Mouse (Mus musculus) heart, embryonic 16.5 days (tissue): Measurements from ENCODE around the gene Phykpl. TPM values are rescaled to one million over a fixed set of nuclear protein-coding genes. Genes with fewer than 3 reads are reported as not detected.

Experiments
- ATAC-seq: fragments of 200-750 bp; cut with Nextera tagmentation; replicated peaks from 2 replicates; pipeline ENCODE4 v1.8.0; 2017; ENCODE audit warnings: moderate number of reproducible peaks; ENCODE audit not compliant: insufficient read depth, low FRiP score; ENCODE audit errors: extremely low read depth
- H3K27ac ChIP-seq: fragments of 300-500 bp; sonication (generic); 2 replicates; pipeline ENCODE4 v1.5.1; 2014; ENCODE audit warnings: mild to moderate bottlenecking, low read length, control low read depth, moderate library complexity
- H3K27me3 ChIP-seq: fragments of 300-500 bp; sonication (generic); 2 replicates; pipeline ENCODE4 v1.6.1; 2014; ENCODE audit warnings: low read length, mixed read lengths; ENCODE audit not compliant: control insufficient read depth, insufficient read depth
- H3K36me3 ChIP-seq: fragments of 300-500 bp; sonication (generic); 2 replicates; pipeline ENCODE4 v1.6.1; 2014; ENCODE audit not compliant: control insufficient read depth, insufficient read depth
- H3K4me1 ChIP-seq: fragments of 300-500 bp; sonication (generic); 2 replicates; pipeline ENCODE4 v1.6.1; 2014; ENCODE audit warnings: low read length, mixed read lengths; ENCODE audit not compliant: control insufficient read depth, insufficient read depth
- H3K4me2 ChIP-seq: fragments of 300-500 bp; sonication (generic); 2 replicates; pipeline ENCODE4 v1.6.1; 2014; ENCODE audit warnings: low read depth, mild to moderate bottlenecking, control low read depth, low read length
- H3K4me3 ChIP-seq: fragments of 300-500 bp; sonication (generic); 2 replicates; pipeline ENCODE4 v1.5.1; 2014; ENCODE audit warnings: mild to moderate bottlenecking, control low read depth, low read length
- H3K9ac ChIP-seq: fragments of 300-500 bp; sonication (generic); 2 replicates; pipeline ENCODE4 v1.6.1; 2014; ENCODE audit warnings: low read length, control low read depth
- H3K9me3 ChIP-seq: fragments of 300-500 bp; sonication (generic); replicated peaks from 2 replicates; pipeline ENCODE4 v1.6.1; 2016; ENCODE audit warnings: low read length; ENCODE audit not compliant: control insufficient read depth
- WGBS: fragments of 180-500 bp; shearing (Covaris S2); extraction: QIAGEN DNeasy Blood & Tissue Kit; methylation state at CpG from one replicate; pipeline ENCODE4 v1.1.7; 2014; 5-methylcytosine and 5-hydroxymethylcytosine counted together
- polyA plus RNA-seq: library from polyadenylated mRNA; unstranded; fragments of >200 nt; fragmentation: Nextera tagmentation; extraction: Ambion mirVana; gene quantifications from 2 replicates; pipeline ENCODE4 v1.2.1, GENCODE M21; 2015

The Phykpl gene
- polyA plus RNA-seq, 1 experiment from 2014 or later = 15.0 TPM

DNA sequence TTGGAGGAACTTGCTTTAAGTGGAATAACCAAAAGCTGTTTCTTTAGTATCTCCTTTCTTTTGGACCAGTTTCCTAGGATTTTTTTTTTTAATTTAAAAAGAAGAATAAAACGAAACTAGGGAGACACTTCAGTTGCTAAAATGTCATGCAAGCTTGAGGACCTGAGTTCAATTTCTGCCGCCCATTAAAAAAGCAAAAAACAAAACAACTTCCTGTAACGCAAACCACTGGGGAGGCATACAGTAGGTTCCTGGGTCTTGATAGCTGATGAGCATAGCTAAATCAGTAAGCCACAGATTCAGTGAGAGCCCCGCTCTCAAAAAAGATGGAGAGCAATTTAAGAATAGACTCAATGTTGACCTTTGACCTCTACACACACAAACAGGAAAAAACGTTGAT lies 53.9 kb downstream of the Phykpl start:
- 62% methylated on average over 5 of the region's 5 CpGs for WGBS
- peaks cover 15% of the 10 kb centered on the region for H3K4me1 ChIP-seq
- peak overlapping the region; percentile 54 for H3K4me2 ChIP-seq
- peaks cover 4% of the 10 kb centered on the region; the same call in 1 of the 2 replicates for H3K36me3 ChIP-seq
- ATAC-seq = no peak
- no peaks in the 10 kb centered on the region for H3K9me3 ChIP-seq
- H3K4me3 ChIP-seq = peak overlapping the region; percentile 26; the same call in 1 of the 2 replicates
- peak overlapping the region; percentile 74 for H3K27ac ChIP-seq
- peak overlapping the region; percentile 55; the same call in 1 of the 2 replicates for H3K9ac ChIP-seq
- H3K27me3 ChIP-seq = no peaks in the 10 kb centered on the region

DNA sequence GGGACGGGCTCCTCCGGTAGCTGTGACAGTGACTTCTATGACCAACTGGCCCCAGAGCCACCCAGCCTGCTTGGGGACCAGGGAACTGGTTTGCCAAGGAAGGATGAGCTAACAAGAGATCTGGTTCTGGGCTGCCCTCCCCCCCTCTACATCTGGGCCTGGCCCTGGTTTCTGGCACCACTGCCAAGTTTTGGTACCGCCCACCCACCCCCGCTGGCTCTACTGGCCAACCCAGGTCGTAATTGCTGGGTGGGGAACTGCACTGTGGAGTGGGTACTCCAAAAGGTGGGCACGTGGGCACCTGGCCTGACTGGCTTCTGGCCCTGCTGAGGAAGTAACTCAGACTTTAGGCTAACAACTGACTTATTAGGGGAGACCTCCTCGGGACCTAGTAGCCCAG lies 56.2 kb downstream of the Phykpl start:
- H3K4me3 ChIP-seq = no peak overlapping the region
- ATAC-seq = no peak
- H3K36me3 ChIP-seq = peaks cover 15% of the 10 kb centered on the region
- 75% methylated on average over 7 of the region's 7 CpGs for WGBS
- peaks cover 15% of the 10 kb centered on the region for H3K4me1 ChIP-seq
- no peak overlapping the region for H3K9ac ChIP-seq
- no peaks in the 10 kb centered on the region for H3K9me3 ChIP-seq
- no peaks in the 10 kb centered on the region for H3K27me3 ChIP-seq
- H3K4me2 ChIP-seq = no peak overlapping the region
- H3K27ac ChIP-seq = no peak overlapping the region

DNA sequence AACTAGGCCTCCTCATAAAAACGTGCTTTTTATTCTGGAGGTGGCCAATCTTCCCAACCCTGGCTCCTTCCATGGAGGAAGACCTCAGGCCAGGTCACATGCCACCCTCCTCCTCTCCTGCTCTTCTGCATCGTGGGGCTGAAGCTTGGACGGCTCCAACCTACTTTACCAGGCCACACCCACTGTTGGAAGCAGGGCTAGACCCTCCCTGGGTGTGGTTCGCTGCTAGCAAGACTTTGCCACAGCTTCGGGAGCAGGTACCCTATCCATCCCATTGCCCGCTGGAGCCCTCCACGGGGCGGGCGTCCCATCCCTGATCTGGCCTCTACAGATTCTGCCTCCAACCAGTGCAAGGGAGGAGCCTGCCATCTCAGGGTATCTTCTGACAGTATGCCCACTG lies 58.6 kb downstream of the Phykpl start:
- WGBS = 56% methylated on average over 9 of the region's 9 CpGs
- peaks cover 18% of the 10 kb centered on the region for H3K4me1 ChIP-seq
- H3K9me3 ChIP-seq = no peaks in the 10 kb centered on the region
- peak overlapping the region; percentile 78 for H3K27ac ChIP-seq
- H3K36me3 ChIP-seq = peaks cover 15% of the 10 kb centered on the region
- no peak for ATAC-seq
- no peaks in the 10 kb centered on the region for H3K27me3 ChIP-seq
- peak overlapping the region; percentile 34 for H3K4me2 ChIP-seq
- H3K4me3 ChIP-seq = 0 out of 2 replicates have a peak overlapping the region, but pooled peaks have one; percentile 18
- peak overlapping the region; percentile 40; the same call in 1 of the 2 replicates for H3K9ac ChIP-seq

DNA sequence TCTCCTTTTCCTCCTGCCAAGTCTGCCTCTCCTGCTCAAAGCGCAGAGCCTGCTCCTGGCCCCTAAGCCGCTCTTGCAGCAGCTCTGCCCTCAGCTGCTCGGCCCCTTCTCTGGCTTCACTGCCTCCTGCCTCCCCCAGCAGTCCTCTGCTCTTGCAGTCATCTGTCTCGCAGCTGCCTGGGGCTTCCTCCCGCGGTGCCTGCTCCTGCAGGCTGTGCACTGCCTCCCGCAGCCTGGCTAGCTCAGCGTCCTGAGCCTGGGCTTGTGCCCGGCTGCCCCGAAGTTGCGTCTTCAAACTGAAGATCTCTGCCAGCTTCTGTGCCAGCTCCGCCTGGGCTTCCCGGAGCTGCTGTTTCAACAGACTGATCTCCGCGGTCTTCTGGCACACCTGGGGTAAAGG lies 59.2 kb downstream of the Phykpl start:
- peaks cover 15% of the 10 kb centered on the region for H3K36me3 ChIP-seq
- peak overlapping the region; percentile 34 for H3K4me2 ChIP-seq
- peaks cover 21% of the 10 kb centered on the region for H3K4me1 ChIP-seq
- 45% methylated on average over 15 of the region's 15 CpGs for WGBS
- H3K9me3 ChIP-seq = no peaks in the 10 kb centered on the region
- H3K9ac ChIP-seq = peak overlapping the region; percentile 40; the same call in 1 of the 2 replicates
- H3K4me3 ChIP-seq = peak overlapping the region; percentile 18; the same call in 1 of the 2 replicates
- H3K27me3 ChIP-seq = no peaks in the 10 kb centered on the region
- H3K27ac ChIP-seq = peak overlapping the region; percentile 78
- ATAC-seq = no peak

DNA sequence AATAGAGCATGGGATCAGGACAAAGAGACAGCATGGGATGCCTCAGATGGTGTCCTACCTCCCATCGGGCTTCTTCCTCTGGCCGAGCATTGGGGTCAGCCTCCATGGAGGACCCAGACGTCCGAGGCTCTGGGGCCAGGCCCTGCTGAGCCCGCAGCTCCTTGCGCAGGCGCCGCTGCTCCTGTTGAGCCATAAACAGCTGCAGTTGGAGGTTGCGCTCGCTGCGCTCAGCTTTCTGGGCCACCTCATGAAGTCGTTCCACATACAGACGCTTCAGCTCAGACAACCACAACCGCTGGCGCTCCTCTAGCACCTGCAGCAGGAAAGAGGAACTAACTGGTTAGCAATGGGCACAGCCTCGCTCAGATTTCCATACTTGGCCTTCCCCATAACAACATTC lies 59.7 kb downstream of the Phykpl start:
- H3K4me3 ChIP-seq = no peak overlapping the region; the same call in 1 of the 2 replicates
- WGBS = 78% methylated on average over 16 of the region's 16 CpGs
- peak overlapping the region; percentile 78 for H3K27ac ChIP-seq
- ATAC-seq = no peak
- peaks cover 26% of the 10 kb centered on the region for H3K4me1 ChIP-seq
- peak overlapping the region; percentile 34 for H3K4me2 ChIP-seq
- H3K9me3 ChIP-seq = no peaks in the 10 kb centered on the region
- peaks cover 15% of the 10 kb centered on the region for H3K36me3 ChIP-seq
- peak overlapping the region; percentile 40; the same call in 1 of the 2 replicates for H3K9ac ChIP-seq
- no peaks in the 10 kb centered on the region for H3K27me3 ChIP-seq

DNA sequence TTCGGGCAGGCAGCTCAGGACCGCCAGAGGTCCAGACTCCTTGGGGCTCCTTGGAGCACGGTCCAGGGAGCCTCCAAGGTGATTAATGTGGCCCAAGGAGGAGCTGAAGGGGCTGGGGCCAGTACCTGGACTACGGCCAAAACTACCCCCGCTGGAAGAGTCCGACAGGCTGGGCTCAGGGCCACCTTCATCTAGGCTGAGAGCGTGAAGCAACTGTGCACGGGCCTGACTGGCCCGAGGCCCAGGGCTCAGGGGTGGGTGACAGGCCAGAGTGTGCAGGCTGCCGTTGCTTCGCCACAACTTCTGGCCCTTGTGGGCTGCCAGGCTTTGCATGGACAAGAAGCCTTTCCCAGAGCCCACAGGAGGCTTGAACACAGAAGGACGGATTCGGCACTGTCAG lies 60.7 kb downstream of the Phykpl start:
- Histone ChIP-seq H3K27me3 (no peaks in the 10 kb centered on the region), H3K4me2 (no peak overlapping the region), H3K9me3 (no peaks in the 10 kb centered on the region), H3K27ac (peak overlapping the region; percentile 63), H3K9ac (peak overlapping the region; percentile 46; the same call in 1 of the 2 replicates), H3K4me1 (peaks cover 35% of the 10 kb centered on the region), H3K4me3 (no peak overlapping the region), H3K36me3 (peaks cover 15% of the 10 kb centered on the region)
- WGBS = 45% methylated on average over 13 of the region's 13 CpGs
- ATAC-seq = no peak

DNA sequence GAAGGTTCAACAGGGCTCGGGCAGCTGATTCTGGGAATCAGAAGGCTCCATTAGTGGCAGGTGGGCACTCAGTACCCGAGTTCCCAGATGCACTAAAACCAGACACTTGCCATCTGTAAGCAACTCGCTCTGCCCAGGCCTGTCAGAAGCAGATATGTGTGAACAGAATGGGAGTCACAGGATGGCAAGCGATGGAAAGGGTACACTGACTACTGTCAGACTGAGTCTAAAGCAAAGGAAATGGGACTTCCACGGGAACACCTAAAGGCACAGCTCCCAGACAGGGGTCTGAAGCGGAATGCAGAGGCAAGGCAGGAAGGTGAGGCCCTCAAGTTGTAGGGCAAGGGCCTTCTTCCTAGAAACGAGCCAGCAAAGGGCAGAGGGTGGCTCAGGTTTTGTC lies 61.7 kb downstream of the Phykpl start:
- Histone ChIP-seq H3K36me3 (peaks cover 15% of the 10 kb centered on the region), H3K9ac (no peak overlapping the region), H3K27ac (peak overlapping the region; percentile 84)

DNA sequence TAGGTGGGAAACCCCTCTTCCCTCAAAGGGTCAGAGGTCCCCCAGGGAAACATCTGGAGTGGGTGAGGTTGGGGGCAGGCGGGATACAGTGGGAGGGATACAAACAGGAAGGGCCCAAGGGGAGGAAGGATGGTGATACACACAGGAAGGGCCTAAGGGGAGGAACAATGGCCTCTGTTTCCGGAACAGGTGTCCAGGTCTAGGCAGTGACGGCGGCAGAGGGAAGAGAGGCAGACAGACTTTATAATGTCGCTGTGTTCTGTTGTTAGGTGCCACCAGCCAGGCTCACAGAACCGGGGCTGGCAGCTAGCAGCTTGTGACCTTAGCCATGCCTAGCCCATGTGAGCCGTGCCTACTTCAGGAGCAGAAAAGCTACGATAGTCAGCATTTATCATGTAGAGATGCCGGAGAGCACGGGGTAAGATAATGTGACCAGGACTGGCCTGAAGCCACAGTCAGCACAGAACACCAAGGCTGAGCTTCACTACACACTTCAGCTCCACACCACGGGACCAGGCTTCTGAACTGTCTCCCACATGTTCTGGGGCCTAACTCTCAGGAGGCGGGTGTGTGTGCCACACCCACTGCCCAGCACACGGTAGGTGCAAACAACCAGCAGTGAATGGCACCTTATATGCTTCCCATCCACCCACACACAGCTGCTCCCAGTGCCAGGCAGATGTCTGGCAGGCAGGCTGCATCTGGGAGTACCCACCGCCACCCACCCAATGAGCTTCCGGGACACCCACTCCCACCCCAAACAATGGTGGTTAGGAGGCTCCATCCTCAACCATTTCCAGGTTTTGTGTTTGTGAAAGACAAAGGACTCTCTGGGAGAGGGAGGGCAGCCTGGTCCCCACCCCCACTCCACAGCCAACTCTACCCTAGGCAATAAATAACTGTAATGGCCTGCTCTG lies 62.5 kb downstream of the Phykpl start:
- no peaks in the 10 kb centered on the region for H3K27me3 ChIP-seq
- ATAC-seq = peak; percentile 24
- H3K4me2 ChIP-seq = peak overlapping the region; percentile 87
- H3K9me3 ChIP-seq = no peaks in the 10 kb centered on the region
- peaks cover 35% of the 10 kb centered on the region for H3K4me1 ChIP-seq
- WGBS = 51% methylated on average over 15 of the region's 15 CpGs
- H3K9ac ChIP-seq = peak overlapping the region; percentile 36
- peaks cover 15% of the 10 kb centered on the region for H3K36me3 ChIP-seq
- H3K27ac ChIP-seq = peak overlapping the region; percentile 84
- peak overlapping the region; percentile 28 for H3K4me3 ChIP-seq

More for the DNA sequence above, 61.7 kb downstream of the Phykpl start:
- ATAC-seq = no peak
- no peaks in the 10 kb centered on the region for H3K27me3 ChIP-seq
- peak overlapping the region; percentile 87; the same call in 1 of the 2 replicates for H3K4me2 ChIP-seq
- H3K4me1 ChIP-seq = peaks cover 35% of the 10 kb centered on the region
- no peak overlapping the region for H3K4me3 ChIP-seq
- 73% methylated on average over 7 of the region's 7 CpGs for WGBS
- H3K9me3 ChIP-seq = no peaks in the 10 kb centered on the region

DNA sequence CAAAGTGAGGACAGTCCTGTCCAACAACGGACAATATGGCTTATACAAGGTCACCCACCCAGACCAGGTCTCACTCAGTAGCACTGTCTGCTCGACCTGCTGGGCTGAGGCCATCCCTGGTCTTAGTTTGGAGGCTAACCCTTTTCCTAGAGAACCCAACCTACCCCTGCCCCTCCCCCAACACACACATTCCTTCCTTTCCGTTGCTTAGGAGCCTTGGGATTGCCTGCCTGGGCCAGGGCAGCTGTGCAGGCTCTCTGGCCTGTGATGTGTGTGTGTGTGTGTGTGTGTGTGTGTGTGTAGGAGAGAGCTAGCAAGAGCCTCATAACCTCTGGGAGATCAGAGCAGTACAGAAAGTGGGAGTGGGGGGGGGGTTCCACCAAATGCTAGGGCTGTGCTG lies 64.0 kb downstream of the Phykpl start:
- H3K9ac ChIP-seq = peak overlapping the region; percentile 73
- H3K4me3 ChIP-seq = peak overlapping the region; percentile 65
- H3K36me3 ChIP-seq = peaks cover 10% of the 10 kb centered on the region
- H3K27ac ChIP-seq = peak overlapping the region; percentile 28
- peak overlapping the region; percentile 87 for H3K4me2 ChIP-seq
- WGBS = 17% methylated on average over 3 of the region's 3 CpGs
- peaks cover 35% of the 10 kb centered on the region for H3K4me1 ChIP-seq
- no peak for ATAC-seq
- H3K27me3 ChIP-seq = no peaks in the 10 kb centered on the region
- no peaks in the 10 kb centered on the region for H3K9me3 ChIP-seq
